Mouse (Mus musculus) heart, postnatal 25 days (tissue): ENCODE results near the gene Caprin1. TPM values are rescaled to one million over a fixed set of nuclear protein-coding genes. Genes with fewer than 3 reads are reported as not detected.

Experiments
- DNase-seq: peaks from one replicate; pipeline ENCODE4 v3.0.0; 2022; ENCODE audit warnings: low spot score
- intact Hi-C: fragments of 180-260 bp; cut with DNase I; formaldehyde crosslinking; loops from one replicate; pipeline ENCODE4 v1.15.1; 2025
- total RNA-seq, 2 experiments: library from RNA; stranded (reverse); gene quantifications; 2 replicates each; pipeline ENCODE4 v1.2.3; 2021

Caprin1 gene
- total RNA-seq: 100 to 1,000 TPM; 197 to 217 TPM

DNA sequence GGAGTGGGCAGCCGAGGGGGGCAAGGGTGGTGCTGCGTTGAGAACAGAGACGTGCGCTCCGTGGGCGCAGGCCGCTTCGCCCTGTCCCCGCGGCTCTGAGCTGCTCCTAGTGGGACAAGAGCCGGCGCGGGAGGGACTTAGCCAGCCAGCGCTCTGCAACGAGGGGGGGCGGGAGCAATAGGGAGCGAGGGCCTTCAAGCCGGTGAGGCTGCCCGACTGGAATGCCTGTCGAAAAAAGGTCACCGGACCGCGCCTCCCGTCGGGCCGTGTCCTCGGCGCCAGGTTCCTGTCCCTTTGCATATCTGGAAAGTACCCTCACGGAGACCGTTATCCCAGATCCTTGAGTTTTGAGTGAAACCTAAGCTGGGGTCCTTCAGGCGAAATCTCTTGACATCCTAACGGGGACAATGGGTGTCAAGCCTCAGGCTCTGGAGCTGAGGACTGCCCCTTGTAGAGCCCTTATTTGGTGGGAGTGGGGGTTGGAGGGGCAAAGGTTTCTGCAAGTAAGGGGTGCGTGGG, at the start of gene Caprin1:
Caprin1 (minus strand) TSS at position 159 of the 519 bp plus-strand sequence.
- intact Hi-C loops: loop anchor here (1.0 to 10.0 kb wide), 3 partner anchors 36 to 697 kb away; partner anchors contain the start of genes Hipk3 and Nat10
- DNase-seq: peak; percentile 88

DNA sequence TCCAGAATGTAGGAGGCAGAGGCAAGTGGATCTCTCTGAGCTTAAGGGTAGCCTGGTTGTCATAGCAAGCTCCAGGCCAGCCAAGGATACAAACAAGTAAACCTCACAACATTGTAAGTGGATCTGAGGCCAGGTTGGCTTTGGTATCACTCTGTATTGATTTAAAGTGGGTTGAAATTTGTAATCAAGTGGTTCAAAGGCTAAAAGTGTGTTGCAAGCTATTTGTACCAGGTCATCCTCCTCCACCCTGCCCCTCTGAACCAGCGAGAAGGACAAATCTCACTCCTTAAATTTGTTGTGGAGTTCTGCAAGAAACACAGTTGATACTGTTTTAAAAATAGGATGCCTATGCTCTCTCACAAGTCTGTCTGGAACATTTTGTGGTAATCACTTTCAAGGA, 49.4 kb upstream of the Caprin1 start:
- intact Hi-C loops: loop anchor here (5.0 kb wide), 2 partner anchors 50 to 285 kb away; partner anchors contain the start of gene Caprin1
- no peak for DNase-seq

DNA sequence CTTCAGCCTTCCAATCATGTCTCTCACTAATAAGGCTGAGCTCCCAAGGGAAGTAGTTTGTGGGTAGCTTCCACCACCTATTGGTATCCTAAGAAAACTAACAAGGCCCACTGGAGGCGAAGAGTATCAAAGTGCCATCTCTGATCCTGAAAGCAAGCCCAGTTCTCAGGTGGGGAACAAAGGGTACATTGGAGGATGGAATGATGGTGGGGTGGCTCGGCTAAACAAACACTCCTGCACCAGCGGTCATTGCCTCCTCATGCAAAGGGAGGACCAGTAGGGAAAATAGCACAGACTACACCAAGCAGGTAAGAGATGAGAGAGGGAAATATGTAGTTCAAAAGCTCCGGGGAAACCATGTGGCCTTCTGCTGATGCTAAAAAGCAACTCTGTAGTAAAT, 48.8 kb upstream of the Caprin1 start:
- intact Hi-C loops: loop anchor here (5.0 kb wide), 2 partner anchors 49 to 284 kb away; partner anchors contain the start of gene Caprin1
- DNase-seq: no peak

DNA sequence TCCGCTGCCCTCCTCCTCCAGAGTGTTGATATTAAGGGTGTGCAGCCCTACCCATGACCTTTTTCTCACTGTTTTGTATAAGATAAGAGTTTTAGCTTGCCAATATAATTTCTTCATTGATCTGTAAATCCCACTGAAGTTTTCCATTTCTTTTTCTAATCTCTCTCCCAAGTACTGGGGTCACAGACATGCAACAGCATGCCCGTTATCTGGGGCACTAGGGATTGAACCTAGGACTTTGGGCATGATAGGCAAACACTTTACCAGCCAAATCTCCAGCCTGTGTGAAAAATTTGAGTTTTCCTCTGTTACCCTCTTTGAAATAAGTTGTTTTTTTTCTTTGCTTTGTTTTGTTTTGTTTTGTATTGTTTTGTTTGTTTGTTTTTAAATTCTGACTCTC, 46.6 kb upstream of the Caprin1 start:
- no peak for DNase-seq
- intact Hi-C loops: no loop called here

DNA sequence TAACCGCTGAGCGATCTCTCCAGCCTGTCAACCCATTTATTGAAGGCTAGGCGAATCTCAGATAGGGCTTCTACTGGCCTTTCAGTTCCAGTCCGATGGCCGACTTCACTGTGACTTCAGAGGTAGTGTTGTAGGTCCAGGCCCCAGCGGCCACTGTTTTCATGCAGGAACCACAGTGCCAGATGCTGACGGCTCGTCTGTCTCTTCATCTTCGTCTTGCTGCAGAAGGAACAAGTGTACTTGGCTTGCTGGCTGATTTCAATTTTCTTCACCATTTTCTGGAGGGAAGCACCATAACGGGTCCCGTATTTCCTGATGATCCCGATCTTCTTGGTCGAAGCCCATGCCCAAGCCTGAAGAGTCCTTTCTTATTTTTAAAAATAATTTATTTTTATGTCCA, 45.9 kb upstream of the Caprin1 start:
- no peak for DNase-seq
- intact Hi-C loops: no loop called here

DNA sequence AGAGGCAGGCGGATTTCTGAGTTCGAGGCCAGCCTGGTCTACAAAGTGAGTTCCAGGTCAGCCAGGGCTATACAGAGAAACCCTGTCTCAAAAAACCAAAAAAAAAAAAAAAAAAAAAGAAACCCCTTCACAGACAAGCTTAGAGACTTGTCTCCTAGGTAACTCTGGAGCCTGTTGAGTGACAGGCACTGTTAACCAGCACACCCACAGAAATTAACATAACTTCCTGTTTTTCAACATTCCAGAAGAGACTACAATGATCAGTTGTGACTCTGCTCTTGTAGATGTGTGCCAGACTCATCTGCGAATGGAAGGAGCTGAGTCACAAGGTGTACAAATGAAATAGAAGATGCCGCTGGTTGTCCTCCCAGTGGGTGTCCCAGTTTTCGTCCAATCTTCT, 44.9 kb upstream of the Caprin1 start:
- DNase-seq: no peak
- intact Hi-C loops: no loop called here

DNA sequence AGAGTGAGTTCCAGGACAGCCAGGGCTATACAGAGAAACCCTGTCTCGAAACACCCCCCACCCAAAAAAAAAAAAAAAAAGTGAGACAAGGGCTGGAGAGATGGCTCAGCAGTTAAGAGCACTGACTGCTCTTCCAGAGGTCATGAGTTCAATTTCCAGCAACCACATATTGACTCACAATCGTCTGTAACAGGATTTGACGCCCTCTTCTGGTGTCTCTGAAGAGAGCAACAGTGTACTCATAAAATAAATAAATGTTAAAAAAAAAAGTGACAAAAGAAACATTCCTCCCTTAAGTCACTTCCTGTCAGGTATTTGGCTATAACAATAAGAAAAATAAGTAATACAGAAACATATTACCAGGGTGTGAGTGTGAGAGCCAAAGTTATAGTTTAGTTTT, 41.0 kb upstream of the Caprin1 start:
- DNase-seq: no peak
- intact Hi-C loops: no loop called here

DNA sequence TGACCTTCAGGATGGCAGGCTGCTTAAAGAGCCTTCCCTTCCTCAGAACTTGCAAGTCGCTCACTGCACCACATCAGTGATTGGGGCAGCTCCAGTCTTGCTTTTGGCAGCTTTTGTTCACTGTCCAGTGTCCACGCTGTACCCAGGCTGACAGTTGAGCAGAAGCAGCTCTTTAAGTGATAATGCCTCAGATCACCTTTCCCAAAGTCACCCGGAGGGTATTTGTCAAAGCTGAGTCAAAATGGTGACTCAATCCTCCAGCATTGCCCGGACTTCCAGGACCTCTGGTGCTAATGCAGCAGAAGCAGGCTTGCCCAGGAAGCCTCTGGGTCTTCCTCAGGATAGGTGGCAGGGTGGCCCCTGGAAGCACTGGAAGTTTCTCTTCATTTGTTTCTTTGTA, 39.7 kb upstream of the Caprin1 start:
- DNase-seq: no peak
- intact Hi-C loops: no loop called here

DNA sequence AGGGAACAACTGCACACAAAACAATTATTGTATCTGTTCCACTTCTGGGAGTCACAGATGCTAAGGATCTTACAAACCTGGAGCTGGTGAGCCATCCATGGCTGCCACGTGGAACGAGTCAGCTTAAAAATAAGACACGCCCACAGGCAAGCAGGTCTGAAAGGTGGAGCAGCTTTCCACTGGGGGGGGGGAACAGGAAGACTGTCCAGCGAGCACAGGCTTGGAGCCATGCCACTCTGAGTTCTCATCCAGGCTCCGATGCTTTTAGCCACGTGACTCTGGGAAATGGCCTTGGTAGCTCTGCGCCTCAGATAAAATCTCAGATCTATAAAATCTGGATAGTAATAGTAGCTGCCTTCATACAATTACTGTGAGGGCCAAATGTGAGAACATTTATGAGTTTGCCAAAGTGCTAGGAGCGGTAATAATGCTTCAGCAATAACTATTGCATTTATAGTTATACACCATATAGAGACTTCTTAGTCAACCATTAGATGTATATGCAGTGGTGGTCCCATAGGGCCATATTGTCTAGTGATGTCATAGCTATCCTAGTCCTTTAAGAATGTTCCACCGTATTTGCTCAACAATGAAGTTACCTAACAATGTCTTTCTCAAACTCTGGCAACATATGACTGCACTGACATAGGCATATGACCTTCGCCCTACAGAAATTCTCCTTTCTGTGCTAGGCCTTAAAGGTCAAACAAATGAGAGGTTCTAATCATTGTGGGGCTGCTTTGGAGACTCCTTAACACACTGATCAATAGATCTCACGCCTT, 38.4 kb upstream of the Caprin1 start:
- intact Hi-C loops: no loop called here
- DNase-seq: no peak

DNA sequence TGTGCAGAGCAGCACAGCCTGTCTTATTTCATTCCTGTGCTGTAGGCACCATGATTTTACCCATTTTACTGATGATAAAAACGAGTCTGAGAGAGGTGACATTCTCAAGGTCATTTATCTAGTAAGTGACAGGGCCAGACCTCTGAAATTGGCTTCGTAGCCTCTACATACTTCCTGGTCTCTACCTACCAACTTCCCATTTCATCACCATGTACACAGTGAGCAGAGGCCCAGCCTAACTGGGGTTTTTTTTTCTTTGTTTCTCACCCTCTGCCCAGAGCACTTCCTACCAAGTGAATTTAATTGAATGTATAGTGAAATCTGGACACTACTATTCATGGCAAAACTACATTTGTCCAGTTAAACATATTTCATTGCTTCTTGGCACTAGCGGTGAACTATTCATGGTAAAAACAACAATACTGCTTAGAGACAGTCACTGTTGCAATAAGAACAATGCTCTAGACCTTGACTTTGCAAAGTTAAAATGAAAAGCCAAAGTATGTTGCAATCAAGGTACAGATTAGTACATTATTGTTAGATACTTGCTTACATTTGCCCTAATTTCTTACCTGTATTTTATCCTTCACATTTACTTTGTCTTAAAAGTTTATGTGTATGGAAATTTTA, 36.5 kb upstream of the Caprin1 start:
- intact Hi-C loops: no loop called here
- no peak for DNase-seq

DNA sequence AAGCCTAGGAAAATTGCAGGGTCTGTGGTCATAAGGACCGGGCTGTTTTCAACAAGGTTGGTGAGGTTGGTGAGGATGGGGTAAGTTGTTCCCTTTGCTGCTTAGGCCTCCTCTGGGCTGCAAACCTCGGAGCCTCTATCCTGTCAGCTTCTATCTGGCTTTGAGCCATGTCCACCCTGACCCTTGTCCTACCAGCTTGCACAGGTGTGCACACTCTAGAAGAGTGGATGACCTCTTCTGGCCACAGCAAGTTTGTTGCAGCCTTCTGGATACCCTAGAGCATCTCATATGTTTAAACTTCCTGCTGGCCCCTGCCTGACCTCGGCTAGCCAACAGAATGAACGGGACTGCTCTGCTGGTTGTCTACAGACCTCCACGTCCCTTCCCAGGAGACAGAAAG, 35.5 kb upstream of the Caprin1 start:
- intact Hi-C loops: no loop called here

DNA sequence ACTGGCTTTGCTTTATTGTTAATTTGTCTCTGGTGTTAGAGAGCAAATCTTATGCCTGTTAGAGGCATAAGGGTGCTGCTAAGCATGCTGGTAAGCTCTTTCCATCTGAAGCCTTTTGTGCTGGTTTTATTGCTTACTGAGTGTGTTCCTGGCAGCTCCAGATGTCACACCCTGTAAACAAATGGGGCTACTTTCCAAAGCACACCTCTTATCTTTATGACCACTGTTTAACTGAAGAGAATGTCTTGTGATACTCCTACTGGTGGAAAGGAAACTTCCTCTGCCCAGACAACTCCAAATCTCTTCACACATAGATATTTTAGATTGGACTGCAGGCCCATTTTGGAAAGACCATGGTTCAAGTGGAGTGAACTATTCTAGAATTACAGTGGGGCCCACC, 31.5 kb upstream of the Caprin1 start:
- intact Hi-C loops: no loop called here
- DNase-seq: no peak

More for the DNA sequence above, 35.5 kb upstream of the Caprin1 start:
- no peak for DNase-seq

DNA sequence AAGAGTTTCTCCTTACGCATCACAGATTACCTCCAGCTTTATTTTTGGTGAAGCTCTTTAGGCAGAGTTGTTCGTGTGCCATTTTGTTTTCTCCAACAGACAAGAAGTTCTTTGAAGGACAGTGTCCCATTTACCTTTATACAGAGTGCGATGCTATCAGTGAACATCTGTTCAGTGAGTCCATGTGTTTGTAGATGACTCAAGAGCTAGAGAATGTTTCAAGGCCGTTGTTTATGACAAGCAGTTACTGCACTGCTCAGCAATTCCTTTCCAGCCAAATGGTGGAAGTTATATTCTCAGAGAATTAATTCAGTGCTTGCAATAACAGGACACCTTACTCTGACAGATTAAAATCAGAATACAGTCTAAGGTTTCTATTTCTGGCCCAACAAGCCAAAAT, 27.5 kb upstream of the Caprin1 start:
- intact Hi-C loops: no loop called here
- no peak for DNase-seq

DNA sequence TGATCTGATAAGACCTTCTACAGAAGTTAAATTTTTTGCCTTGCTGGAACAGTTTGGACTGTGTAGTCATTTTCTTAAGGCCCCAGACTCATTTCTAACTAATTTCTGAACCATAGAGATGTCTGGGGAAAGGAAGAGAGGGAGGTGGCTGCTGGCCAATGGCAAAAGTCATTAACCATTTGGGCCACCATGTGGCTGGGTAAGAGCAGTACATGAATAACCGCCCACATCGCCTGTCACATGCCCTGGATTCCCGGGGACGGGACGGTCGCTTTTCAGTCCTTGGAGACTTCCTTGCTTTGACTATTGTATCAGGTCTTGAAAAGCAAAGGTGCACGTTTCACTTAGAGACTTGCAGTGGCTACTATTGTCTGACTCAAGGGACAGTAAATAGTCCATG, 25.1 kb upstream of the Caprin1 start:
- intact Hi-C loops: no loop called here

DNA sequence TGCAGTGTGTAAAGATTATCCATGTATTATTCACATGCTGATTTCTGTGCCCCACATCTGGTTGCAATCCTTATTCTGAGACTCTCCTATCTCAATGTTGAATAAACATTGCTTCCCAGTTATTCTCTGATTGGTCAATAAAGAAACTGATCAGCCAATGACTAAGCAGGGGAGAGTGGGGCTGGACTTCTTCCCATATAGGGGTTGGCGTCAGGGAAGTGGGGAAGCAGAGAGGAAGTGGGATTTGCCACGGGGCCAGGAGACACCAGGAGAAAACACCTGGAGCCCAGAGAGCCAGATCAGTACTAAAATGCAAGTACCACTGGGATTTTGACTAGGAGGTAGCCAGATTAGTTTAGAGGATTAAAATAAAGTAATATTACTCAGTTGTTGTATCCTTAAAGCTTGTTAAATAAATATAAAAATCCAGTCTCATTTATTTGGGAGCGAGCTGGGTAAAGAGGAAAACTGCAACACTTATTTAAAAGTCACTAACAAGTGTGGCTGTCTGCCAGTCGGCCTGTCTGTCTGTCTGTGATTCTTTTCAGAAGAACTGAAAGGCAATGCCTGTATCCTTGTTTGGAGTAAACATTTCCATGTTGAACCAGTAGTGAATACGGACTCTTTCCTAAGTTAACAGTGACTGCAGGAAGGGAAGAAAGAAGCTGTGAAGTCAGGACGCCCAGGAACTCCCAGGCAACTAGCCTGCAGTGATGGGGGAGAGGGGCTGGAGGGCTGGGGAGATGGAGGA, 19.9 kb upstream of the Caprin1 start:
- intact Hi-C loops: no loop called here
- no peak for DNase-seq

More for the DNA sequence above, 25.1 kb upstream of the Caprin1 start:
- DNase-seq: no peak

DNA sequence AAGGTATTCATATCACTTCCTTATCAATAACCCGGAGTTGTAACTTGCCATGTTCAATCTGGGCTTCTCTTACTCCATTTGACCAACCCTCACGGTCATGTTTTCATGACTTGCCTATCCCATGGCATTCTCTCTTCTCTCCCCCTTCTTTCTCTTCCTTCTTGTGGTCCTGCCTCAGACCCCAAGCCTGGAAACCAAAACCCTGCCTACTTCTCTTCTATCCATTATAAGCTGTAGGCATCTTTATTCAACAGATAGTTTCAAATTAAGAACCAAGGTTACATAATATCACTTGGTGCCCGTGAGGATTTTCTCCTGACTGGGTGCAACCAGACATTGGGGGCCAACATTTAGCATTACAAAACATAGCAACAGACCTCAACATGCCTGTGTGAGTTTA, 18.5 kb upstream of the Caprin1 start:
- intact Hi-C loops: no loop called here
- no peak for DNase-seq

DNA sequence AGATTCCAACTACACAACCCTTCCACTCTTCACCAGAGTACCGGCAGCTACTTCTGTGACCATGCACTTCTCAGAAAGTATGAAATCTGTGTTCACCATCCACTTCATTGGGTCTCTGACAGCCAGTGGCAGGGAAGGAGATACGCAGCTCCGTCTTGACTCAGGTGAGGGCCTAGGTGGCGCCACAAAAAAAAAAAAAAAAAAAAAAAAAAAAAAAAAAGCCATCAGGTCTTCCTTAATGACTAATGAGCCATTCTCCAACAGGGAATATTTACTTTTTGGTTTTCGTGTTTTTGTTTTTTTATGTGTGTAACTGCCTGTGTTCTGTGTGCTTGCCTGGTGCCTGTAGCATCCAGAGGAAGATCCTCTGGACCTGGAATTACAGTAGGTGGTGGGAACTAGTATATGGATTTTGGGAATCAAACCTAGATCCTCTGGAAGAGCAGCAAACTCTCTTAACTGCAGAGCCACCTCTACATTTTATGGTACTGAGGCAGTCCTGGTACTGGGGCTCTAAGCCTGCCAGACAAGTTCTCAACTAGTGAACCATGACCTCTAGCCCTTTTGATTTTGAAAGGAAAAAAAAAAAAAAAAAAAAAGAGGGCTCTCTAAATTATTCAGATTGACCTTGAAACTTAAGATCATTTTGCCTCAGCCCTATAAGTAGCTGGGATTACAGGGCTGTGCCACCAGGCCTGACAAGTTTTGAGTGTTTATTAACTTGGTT, 14.2 kb upstream of the Caprin1 start:
- DNase-seq: no peak
- intact Hi-C loops: no loop called here

DNA sequence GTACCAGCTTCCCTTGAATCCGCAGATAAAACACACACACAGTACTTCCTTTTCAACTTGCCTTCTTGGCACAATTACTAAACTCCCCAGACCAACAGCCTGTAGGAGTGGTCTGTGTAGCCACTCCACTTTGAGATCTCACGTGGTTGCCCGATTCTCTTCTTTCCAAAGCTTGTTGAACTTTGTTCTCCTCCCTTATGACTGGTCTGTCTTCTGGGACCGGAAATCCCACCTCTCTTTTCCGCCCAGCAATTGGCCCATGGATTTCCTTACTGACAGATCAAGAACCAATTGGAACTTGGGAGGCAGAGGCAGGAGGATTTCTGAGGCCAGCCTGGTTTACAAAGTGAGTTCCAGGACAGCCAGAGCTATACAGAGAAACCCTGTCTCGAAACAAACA, 13.0 kb upstream of the Caprin1 start:
- intact Hi-C loops: no loop called here
- DNase-seq: no peak

DNA sequence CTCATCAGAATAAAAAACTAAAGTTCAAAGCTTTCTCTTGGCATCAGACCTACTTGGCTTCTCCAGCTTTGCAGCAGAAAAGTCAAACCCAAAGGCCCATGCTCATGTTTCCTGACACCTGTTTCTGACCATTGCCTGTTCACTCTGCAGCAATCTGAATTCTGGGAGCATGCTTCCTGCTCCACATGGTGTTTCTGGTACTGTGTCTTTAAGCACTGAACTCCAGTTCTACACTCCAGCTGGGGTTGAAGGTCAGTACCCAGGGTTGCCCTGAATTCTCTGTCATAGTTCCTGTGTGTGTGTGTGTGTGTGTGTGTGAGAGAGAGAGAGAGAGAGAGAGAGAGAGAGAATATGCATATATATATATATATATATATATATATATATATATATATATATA, 11.0 kb upstream of the Caprin1 start:
- DNase-seq: no peak
- intact Hi-C loops: no loop called here
